Mouse (Mus musculus): ENCODE results near the gene Fam43b.

Fam43b gene

DNA sequence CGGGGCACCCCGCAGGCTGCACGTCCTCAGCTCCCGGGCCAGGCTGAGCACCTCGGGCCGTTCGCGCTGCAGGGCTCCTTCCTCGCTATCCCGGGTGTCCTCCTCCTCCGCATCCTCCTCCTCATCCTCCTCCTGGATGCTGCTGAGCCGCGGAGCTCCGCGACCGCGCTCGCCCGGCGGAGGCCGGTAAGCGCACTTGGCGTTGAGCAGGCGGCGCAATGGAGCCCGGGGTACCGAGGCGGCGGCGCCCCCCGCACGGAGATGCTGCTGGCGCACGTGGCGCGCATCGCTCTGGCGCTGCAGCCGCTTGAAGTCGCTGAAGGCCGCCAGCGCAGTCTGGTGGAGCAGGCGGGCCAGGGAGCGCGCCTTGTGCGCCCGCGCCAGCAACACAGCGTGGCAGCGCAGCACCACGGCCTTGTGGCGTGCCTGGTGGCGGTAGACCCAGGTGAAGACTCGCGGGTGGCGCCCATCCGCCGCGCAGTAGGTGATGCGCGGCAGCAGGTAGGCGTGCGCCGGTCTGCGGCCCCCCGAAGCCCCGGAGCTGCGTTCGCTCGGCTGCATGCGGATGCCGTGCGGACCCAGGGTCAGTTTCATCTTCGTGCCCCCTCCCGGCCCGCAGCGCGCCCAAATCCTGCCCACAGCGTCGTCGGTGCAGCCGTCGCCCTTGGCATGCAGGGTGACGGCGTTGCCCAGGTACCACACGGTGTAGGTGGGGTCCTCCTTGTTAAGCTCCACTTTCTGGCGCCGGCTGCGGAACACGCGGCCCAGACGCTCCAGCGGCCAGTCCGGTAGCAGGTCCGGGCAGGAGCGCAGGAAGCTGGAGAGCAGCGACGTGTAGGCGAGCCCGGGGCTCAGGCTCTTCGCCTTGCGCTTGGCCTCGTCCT lies 999 bp downstream of the Fam43b start:
- DNase-seq (ENCODE audit: low spot score) = no peak

DNA sequence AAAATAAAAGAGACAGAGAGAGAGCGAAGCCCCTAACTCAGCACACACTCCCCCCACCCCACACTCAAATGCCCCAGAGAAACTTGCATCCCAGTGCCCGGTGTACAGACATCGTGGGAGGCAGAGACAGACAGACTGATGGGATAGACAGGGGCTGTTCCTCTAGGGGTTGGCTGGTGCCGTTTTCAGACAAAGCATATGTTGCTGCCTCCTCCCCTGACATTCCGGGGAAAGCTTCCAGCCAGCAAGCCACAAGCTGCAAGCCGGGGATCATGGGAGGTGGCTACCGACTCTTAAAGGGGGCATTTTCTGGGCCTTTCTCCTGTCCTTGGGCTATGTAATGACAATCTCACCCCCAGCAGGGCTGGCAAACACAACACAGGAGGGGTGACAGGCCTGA lies 2.6 kb downstream of the Fam43b start:
- no peak for DNase-seq (ENCODE audit: low spot score)

DNA sequence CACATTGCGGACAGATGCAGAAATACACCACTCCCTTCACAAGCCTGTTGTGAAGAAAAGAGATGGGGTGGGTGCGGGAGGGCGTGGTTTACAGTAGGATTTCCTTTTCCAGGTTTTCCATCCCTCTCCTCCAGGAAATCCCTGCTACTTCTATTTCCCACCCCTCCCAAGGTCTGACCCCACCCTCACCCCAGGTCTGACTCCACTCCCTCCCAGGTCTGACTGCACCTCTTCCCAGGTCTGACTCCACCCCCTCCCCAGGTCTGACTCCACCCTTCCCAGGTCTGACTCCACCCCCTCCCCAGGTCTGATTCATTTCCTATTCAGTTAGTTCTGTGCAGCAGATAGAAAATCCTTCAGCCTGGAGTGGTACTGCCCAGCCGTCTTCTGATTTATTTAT lies 12.5 kb downstream of the Fam43b start:
- no peak for DNase-seq (ENCODE audit: low spot score)

DNA sequence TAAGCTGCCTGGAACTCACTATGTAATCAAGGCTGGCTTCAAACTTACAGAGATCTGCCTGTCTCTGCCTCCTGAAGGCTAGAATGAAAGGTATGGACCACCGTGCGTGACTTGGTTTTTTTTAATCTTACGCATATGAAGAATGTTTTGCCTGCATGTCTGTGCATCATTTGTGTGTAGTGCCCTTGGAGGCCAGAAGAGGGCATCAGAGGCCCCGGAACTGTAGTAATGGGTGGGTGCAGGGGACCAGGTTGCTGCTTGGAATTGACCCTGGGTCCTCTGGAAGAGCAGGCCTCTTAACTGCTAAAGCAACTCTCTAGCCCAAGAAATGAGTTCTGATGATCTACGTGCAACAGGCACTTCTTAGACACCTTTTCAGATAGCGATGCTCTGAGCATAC lies 13.9 kb downstream of the Fam43b start:
- no peak for DNase-seq (ENCODE audit: low spot score)

DNA sequence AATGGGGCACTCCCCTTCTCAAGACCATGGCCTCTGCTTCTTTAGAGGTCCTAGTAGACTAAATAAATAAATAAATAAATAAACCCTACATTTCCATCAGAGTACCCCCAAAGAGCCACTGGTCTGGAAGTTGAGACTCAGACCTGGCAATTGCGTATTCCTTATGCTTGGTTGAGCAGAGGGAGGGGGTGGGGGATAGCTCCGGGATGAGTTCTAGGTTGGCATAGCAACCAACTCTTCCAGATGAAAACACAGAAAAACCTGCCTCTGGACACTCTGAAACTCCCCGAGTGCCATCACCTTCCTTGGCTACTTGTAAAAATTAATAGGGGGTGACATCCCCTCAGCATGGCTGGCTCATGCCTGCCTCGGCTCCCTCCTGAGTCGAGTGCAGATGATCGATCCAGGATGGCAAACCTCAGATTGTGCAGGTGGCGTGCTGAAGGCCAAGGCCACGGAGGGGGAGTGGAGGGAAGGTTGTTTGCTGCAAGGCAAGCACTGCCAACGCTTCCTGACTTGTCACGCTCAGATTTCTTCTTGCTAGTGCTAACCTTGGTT lies 16.1 kb downstream of the Fam43b start:
- DNase-seq (ENCODE audit: low spot score) = no peak

DNA sequence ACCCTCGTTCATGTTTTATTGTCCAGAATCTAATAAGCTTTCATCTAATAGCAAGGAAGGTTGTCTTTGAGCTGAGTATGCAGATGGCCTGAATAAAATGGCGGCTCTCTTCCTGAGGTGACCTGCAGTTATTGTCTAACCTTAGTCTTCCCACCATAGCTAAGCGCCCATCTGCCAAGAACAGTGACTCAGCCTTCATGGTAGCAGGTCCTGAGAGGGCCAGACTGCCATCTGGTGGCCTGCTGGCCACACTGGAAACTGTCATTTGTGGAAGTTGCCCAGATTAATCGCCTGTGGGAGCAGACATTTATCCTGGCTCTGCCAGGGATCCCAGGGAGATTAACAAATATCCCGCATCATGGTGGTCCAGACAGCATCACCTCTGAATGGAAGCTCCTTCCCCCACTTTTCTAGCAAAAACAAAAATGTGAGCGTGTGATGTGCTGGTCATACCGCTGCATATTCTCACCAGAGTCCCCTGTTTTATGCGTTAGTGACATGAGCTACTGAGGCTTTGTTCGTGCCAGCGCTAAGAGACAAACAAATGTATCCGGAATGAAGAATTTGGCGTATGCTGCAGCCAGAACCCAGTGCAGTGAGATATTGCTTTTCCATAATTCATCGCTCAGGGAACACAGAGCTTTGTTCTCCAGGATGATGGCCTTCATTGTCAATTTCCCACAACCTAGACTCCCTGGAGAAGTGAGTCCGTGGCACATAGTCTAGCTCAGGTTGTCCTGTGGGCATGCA lies 17.1 kb downstream of the Fam43b start:
- DNase-seq (ENCODE audit: low spot score) = no peak

DNA sequence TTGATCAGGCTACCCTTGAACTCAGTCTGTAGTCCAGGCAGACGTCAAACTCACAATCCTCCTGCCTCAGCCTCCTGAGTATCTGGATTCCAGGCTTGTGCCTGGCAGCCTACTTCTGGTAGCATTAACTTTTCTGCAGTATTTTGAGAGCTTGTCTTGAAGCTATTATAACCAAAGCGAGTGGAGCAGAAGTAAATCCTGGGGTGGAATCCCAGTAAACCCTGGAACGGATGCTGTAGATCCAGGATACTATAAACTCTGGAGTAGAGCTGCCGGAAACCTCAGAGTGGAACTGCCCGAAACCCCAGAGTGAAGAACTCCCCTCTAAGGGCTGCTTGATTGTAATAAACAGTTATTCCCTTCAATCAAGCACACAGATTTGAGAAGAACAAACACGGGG lies 18.8 kb downstream of the Fam43b start:
- DNase-seq (ENCODE audit: low spot score) = no peak

DNA sequence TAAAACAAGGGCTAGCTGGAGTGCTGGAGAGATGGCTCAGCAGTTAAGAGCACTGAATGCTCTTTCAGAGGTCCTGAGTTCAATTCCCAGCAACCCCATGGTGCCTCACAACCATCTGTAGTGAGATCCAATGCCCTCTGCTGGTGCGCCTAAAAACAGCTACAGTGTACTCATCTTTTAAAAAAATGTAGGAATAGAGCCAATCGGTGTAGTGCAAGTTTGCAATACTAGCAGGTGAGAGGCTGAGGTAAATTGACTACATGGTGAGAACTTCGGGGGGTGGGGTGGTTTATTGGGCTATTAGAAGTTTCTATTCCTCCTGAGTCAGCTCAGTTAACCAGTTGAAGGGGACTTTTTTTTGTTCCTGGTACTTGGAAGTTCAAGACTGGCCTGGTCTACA lies 21.2 kb downstream of the Fam43b start:
- DNase-seq (ENCODE audit: low spot score) = no peak

DNA sequence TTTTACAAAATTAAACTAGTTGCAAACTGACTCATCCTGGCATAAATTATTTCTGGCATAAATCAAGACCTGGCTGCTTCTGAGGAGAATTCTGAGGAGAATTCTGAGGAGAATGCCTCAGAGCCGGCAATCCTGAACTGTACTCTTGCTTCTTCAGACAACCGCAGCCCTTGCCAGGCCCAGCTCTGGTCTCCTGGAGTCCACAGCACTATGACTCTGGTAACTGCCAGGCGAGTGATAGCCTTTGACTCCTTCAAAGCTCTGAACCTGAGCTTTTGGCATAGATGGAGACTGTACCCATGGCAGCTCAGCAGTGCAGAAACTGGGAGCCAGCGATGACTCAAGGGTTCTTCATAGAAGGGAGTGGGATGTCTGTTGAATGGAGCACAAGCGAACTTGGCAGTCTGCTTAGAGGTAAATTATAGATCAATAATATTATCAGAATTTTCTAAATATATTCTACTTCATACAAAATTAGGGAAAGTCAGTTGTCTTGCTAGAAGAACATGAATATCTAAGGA lies 25.3 kb downstream of the Fam43b start:
- no peak for DNase-seq (ENCODE audit: low spot score)

DNA sequence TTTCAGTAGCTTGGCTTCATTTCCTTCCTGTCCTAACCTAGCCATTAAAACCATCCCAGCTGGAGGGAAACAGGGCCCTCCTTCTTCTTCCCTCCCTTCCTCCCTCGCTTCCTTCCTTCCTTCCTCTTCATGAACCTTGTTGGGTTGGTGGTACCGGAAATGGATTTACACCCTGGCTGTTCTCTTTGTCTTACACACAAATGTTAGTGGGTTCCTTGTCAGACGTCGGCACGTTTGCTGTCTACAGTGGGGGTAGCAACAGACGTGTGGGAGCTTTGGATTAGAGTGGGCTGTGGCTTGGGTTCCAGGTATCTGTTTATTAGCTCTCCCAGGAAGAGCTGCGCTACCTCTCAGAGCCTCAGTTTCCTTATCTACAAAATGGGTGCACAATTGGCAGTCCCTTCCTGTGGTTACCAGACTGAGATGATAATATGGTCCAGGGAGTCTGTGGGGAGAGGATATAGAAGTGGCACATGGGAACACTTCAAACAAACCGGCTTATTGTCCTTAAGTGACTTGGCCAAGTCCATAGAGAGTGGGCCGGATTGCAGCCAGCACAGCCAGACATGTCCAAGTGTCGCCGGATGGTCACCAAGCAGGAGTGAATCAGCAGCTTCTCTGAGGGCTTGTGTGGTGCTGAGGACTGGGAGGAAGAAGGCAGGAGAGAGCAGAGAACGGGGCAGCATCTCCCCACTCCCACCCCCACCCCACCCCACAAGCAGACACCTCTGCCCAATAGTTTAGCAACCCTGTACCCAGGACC lies 27.6 kb downstream of the Fam43b start:
- no peak for DNase-seq (ENCODE audit: low spot score)

DNA sequence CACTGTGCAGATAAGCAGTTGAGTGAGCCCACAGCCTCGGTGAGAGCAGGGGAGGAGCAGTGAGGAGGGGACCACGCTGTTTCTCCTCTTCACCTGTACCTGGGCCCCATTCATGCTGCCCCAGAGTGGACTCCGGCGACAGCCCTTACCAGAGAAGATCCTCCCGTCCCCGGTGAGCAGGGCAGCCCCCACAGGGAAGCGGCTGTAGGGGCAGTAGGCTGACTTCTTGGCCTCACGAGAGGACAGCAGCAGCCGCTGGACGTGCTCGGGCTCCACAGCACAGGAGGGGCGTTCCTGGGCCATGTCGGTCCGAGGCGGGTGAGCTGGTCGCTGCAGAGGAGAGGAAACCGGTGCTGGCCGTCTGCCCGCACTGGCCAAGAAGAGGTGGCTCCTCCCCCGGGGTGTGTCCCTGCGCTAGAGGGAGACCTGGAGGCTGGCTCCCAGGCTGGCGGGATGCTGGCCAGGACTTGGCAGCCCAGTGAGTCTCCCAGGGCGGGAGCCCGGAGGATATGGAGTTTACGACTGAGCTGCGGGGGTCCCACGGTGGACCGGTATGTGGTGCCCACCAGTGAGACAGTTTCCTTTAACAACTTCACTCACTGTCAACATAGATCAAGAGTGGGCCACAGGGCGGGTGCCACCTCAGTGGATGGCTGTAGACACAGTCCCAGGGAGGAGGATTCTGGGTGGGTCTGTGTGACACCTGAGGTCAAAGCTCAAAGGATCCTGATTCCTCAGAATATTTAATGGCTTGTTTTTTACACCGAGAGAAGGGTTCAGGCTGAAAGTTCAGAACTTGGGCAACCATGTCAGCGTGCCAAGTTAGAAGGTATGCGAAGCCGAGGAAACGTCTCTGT lies 28.5 kb downstream of the Fam43b start, which contains the start of gene Cda:
Gene Cda (minus strand): TSS at position 352 of the 857 bp plus-strand sequence.
- no peak for DNase-seq (ENCODE audit: low spot score)

DNA sequence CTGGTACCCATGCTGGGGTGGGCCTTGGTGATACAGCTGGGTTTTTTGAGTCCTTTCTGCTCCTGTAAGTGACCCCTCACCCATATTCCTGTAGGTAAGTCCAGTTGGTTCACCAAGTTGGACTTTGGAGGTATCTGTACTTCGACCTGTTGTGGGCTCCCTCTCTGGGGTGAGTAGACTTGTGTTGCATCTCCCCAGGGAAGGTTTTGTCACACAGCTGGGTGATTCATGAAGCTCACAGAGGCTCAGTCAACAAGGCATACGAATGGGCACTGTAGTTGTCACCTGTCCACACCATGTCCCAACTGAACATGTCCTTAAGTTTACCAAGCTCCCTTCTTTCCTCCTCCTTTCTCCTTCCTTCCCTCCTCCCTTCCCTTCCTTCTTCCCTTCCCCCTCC lies 29.8 kb downstream of the Fam43b start:
- DNase-seq (ENCODE audit: low spot score) = no peak

DNA sequence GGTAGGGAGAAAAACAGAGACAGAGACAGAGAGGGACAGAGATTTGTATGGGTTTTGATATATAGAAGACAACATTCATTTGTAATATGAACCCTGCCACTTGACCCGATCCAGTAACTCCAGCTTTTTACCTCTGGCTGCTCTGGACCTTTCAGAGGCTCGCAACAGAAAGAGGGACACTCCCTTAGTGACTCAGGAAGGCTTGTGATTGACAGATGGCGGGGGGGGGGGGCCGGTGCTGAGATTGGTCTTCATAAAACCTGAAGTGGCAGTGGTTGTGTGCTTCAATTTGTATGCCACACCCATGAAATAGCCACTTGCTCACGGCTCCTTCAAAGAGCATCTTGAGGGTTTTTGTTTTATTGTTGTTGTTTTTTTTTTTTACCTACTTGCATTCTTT lies 32.8 kb downstream of the Fam43b start:
- no peak for DNase-seq (ENCODE audit: low spot score)

DNA sequence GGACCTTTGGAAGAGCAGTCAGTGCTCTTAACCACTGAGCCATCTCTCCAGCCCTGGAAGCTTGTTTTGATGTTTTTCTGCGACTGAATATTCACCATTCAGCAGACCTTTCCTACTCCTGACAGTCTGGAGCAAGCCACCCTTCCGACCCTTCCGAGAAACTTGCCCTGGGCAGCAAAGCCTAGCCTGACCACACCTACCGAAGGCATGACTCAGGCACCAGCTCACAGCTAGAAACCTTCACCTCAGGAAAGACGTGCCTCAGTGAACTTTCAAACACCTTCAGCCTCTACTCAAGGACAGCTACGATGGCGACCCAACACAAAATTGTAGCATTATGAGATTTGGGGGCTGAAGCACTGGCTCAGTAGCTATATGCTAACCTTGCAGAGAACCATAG lies 33.4 kb downstream of the Fam43b start:
- DNase-seq (ENCODE audit: low spot score) = no peak

DNA sequence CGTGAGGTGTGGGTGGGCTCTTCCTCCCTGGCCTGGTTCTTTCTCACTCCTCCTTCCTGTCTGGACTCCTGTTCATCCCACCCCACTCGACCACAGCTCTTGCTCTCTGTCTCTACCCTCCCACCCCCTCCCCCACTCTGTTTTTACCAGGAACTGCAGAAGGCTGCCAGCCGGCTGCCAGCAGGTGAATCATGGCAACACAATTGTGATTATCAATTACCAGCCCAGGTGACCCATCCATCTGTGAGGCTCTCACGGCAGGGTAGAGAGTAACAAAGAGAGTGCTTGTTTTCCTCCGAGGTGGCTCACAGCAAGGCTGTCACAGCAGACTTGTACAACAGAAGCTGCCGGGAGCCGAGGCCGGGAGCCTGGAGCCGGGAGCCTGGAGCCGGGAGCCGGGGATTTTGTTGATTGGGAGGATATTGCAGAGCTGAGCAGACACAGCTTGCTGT lies 34.9 kb downstream of the Fam43b start:
- no peak for DNase-seq (ENCODE audit: low spot score)

DNA sequence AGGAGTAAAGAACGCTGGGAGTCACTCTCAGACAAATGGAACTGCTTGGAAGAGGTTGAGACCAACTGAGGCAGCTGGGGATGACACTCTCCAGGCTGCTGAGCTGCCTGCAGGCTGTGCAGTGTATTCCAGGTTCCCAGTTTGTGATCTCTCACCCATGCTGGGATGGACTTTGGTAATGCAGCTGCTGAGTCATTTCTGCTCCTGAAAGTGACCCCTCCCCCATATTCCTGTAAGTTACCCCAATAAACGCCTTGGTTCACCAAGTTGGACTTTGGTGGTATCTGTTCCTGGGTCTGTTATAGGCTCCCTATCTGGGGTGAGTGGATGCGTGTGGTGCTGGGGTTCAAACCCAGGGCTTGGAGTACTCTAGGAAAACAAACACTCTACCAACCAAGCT lies 38.2 kb downstream of the Fam43b start:
- no peak for DNase-seq (ENCODE audit: low spot score)

DNA sequence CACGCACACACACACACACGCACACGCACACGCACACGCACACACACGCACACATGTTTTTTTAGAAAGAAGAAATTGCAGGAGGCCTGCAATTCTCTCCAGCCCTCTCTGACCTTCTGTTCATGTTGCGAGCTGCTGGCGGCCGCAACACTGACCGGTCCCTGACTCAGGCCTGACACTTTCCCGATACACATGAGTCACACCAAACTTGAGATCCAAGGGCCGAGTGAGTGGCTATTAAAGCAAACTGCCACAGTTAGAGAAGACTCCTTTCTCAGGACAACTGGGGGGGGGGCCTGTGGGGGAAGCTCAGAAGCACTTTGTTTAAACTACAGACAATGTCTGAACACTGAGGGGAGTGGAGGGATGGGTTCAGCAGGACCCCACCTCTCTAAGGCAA lies 39.8 kb downstream of the Fam43b start:
- no peak for DNase-seq (ENCODE audit: low spot score)

DNA sequence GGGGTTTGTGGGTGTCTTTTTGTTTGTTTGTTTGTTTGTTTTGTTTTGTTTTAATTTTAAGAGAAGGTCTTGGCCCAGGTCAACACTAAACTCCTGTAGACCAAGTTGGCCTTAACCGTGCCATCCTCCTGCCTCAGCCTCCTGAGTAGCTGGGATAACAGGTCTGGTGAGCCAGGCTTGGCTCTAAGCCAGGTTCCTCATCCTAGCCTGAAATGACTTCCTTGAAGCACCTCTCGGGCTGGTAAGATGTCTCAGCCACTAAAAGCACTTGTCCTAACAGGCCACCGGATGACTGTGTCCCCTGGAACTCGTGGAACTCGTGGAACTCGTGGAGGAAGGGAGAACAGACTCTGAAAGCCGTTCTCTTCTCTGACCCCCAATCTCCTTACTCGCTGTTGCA lies 40.2 kb downstream of the Fam43b start:
- DNase-seq (ENCODE audit: low spot score) = no peak

DNA sequence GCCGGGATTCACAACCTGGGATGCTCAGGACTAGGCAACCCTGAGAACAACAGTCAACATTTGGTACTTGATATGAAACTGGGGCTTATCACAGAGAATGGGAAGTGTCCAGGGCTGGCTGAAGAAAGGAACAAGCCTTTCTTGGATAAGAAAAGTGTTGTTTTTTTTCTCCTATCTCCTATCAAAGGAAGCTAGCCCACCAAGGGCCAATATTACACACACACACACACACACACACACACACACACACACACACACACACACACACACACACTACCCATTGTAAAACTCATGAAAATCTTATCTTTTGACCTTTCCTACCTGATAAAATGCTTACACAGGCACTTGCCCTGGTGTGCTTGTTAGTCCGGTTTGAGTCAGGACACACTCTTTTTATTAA lies 40.8 kb downstream of the Fam43b start:
- no peak for DNase-seq (ENCODE audit: low spot score)

DNA sequence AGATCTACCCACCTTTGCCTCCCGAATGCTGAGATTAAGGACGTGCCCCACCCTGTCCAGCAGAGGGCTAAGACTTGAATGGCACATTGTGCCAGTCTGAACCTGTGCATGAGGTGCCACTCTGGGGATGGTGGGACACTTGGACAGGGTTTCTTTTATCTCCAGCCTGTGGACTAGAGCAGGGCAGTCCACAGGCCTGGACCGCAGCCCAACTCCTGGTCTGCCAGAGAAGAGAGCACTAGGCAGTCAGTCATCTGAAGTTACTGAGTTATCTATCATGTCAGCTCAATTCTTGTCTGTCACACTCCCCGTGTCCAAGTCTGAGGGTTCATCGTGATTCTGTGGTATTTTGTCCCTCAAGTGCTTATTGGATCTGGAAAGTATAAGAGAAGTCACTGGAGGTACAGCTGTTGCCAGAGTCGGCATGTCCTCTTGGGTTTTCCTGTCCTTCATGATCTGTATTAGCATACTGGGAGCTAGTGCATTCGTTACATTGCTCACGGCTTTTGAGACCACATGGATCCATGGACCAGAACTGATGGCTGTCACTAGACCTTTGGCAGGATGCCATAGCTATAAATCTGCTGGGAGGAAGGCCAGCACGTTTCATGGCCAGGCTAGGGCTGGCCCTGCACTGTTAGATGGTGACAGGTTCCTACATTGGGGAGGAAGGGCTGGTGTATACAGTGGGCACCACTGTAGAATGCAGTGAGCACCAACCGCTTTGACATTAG lies 42.7 kb downstream of the Fam43b start:
- no peak for DNase-seq (ENCODE audit: low spot score)

Data from T-cell, adult 2 months (primary cell).